Mouse (Mus musculus): ENCODE results near the gene Jsrp1.

DNA sequence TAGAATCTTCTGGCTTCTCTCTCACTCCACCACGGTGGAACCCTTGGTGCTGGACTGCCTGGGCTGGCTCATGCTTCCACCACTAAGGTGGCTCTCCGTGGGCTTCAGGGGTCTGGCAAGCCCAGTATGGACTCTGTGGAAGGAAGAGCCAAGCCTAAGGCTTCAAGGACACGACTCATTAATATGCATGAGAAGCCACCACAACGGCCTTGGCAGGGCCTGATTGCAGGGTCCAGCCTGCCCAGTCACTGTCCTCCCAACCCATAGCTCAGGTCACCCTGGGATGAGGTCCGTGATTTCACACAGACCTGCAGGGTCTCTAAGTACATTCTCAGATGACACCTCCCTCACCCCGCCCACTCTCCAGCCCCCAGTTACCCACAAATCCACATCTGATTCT lies 26.6 kb upstream of the Jsrp1 start:
- TF ChIP-seq POLR2A (IDR thresholded peaks at IDR 0.05; ENCODE audit: insufficient read length, low read depth): no peak
- TF ChIP-seq POLR2AphosphoS2 (IDR thresholded peaks at IDR 0.05; ENCODE audit: insufficient read length, low read depth): no peak
- no peak for TF ChIP-seq E2F4 (IDR thresholded peaks at IDR 0.05; ENCODE audit: insufficient read depth)
- no peak for TF ChIP-seq CEBPB (IDR thresholded peaks at IDR 0.05; ENCODE audit: insufficient read depth, poor library complexity, severe bottlenecking)
- TF ChIP-seq MYOD1 (IDR thresholded peaks at IDR 0.05; ENCODE audit: control insufficient read depth in 1 of 3, insufficient read length in 2 of 3, low read depth in 2 of 3): no peak
- no peak for TF ChIP-seq USF1 (IDR thresholded peaks at IDR 0.05; ENCODE audit: low read depth)
- TF ChIP-seq TCF12 (IDR thresholded peaks at IDR 0.05; ENCODE audit: insufficient read depth, poor library complexity, severe bottlenecking): no peak

Measured in myocyte (in vitro differentiated cells).